Mouse (Mus musculus): ENCODE data around the gene Dppa1. TPM values are rescaled to one million over a fixed set of nuclear protein-coding genes. Genes with fewer than 3 reads are reported as not detected.

The Dppa1 gene
- total RNA-seq, 2 experiments from 2014 or later, result not detected

GRCm38 (mm10) chr11:46561096-46561495, 68.0 kb downstream of the Dppa1 start:
- no peak for DNase-seq (ENCODE audit: low spot score in 2 of 2)

Other genes starting within 250 kb of the Dppa1 start
- gene Itk, start 239.7 kb downstream of the Dppa1 start, total RNA-seq (2021), result under 1 TPM; 0.30 to 0.57 TPM
- gene Fam71b, start 232.7 kb downstream of the Dppa1 start, total RNA-seq (2021), result not detected
- 10 to 100 TPM; 33.0 to 37.6 TPM for gene Med7, start 192.3 kb downstream of the Dppa1 start, total RNA-seq (2021)
- gene Havcr2, start 174.3 kb downstream of the Dppa1 start, total RNA-seq (2021), result 1 to 10 TPM; 3.1 to 3.3 TPM
- gene Gm12169, start 105.0 kb downstream of the Dppa1 start, total RNA-seq (2021), result not detected
- not detected for gene BC053393, start 57.7 kb downstream of the Dppa1 start, total RNA-seq (2021)
- gene Timd2, start 77.8 kb upstream of the Dppa1 start, total RNA-seq (2021), result not detected
- not detected for gene Havcr1, start 105.8 kb upstream of the Dppa1 start, total RNA-seq (2021)
- not detected for gene Timd4, start 181.5 kb upstream of the Dppa1 start, total RNA-seq (2021)

Data from layer of hippocampus, adult 18-20 months (tissue).